Mouse (Mus musculus) G1E (cell line): ENCODE measurements around the gene Unc119. TPM values are rescaled to one million over a fixed set of nuclear protein-coding genes. Genes with fewer than 3 reads are reported as not detected.

ENCODE experiments used
- ATAC-seq: 2 replicates; pipeline ENCODE4 v1.8.0; 2016; ENCODE audit warnings: mild to moderate bottlenecking; ENCODE audit not compliant: insufficient number of reproducible peaks, poor library complexity, low FRiP score, severe bottlenecking; ENCODE audit errors: extremely low read depth
- DNase-seq: peaks from one replicate; pipeline ENCODE4 v3.0.0; 2012; ENCODE audit warnings: low spot score
- H3K27me3 ChIP-seq: 2 replicates; pipeline ENCODE4 v1.6.1; 2012; ENCODE audit warnings: mild to moderate bottlenecking, low read length, inconsistent platforms; ENCODE audit not compliant: insufficient read depth
- H3K36me3 ChIP-seq: replicated peaks from 2 replicates; pipeline ENCODE3; 2012; ENCODE audit warnings: mild to moderate bottlenecking, inconsistent platforms
- H3K4me1 ChIP-seq: 2 replicates; pipeline ENCODE4 v1.6.1; 2012; ENCODE audit warnings: low read depth, low read length, inconsistent platforms, mixed read lengths; ENCODE audit not compliant: insufficient read depth
- H3K4me3 ChIP-seq: 2 replicates; pipeline ENCODE4 v1.5.1; 2012; ENCODE audit warnings: low read depth, mild to moderate bottlenecking, inconsistent platforms, low read length, moderate library complexity, mixed read lengths
- H3K9me3 ChIP-seq: replicated peaks from 2 replicates; pipeline ENCODE4 v1.6.1; 2012; ENCODE audit warnings: inconsistent platforms
- CTCF ChIP-seq: IDR thresholded peaks from 2 replicates; pipeline ENCODE4 v1.5.1; 2012; ENCODE audit warnings: low read depth, low read length, inconsistent platforms, mixed read lengths
- GATA1 ChIP-seq: IDR thresholded peaks from 2 replicates; pipeline ENCODE4 v1.6.1; 2012; ENCODE audit warnings: borderline replicate concordance, low read length, inconsistent platforms, mixed read lengths
- GATA2 ChIP-seq: IDR thresholded peaks from 2 replicates; pipeline ENCODE4 v1.6.1; 2012; ENCODE audit warnings: low read depth, low read length, inconsistent platforms, borderline replicate concordance
- POLR2AphosphoS5 ChIP-seq: IDR thresholded peaks from 2 replicates; pipeline ENCODE4 v1.6.1; 2012; ENCODE audit warnings: low read depth, low read length, inconsistent platforms; ENCODE audit not compliant: insufficient replicate concordance
- TAL1 ChIP-seq: conservative IDR thresholded peaks from 2 replicates; pipeline ENCODE4 v1.6.1; 2012; ENCODE audit warnings: low read depth, low read length, inconsistent platforms, mixed read lengths
- polyA plus RNA-seq: library from polyadenylated mRNA; stranded (reverse); fragments of >175 nt; gene quantifications from 2 replicates; pipeline ENCODE4 v1.2.3, GENCODE M21; 2012
- total RNA-seq, 2 experiments: library from RNA; stranded (forward) in 1 of 2; stranded (reverse) in 1 of 2; fragments of 200-1000 nt in 1 of 2; fragments of >200 nt in 1 of 2; fragmentation: Nextera tagmentation in 1 of 2; gene quantifications; 2 replicates each; pipeline ENCODE4 v1.2.3; 2014 to 2017

The Unc119 gene
- total and polyA plus RNA-seq, 3 experiments: 6.7 to 10.3 (median 8.2) TPM

DNA sequence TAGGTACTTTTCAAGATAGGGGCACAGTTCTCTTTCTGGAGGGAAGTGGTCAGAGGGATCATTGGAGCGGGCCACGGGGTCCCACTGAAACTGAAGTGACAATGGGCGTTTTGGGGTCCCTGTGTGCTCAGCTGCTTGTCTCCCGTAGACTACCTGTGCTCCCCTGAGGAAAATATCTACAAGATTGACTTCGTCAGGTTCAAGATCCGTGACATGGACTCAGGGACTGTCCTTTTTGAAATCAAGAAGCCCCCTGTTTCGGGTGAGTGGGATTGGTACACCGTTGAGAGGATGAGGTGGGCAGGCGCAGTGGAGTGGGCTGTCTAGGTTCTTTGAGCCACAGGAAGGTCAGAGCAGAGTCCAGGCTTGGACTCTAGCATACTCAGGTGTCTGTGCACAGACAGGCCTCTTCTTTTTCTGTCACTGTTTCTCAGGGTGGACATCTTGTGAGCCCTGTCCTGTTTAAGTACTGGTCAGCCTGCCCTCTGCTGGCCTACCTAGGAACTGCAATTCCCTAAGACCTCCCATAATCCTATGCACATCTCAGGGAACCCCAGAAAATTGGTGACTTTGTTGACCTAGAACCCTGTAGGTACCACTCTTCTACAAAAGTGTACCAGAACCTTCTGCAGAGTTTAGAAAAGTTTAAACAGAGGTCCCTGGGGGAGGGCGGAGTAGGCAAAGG, 3.9 kb downstream of the Unc119 start:
- H3K9me3 ChIP-seq: no peaks in the 10 kb centered on the region
- no peak for ATAC-seq
- H3K4me3 ChIP-seq: no peak overlapping the region
- H3K27me3 ChIP-seq: peaks cover 4% of the 10 kb centered on the region
- H3K36me3 ChIP-seq: peaks cover 10% of the 10 kb centered on the region
- TF ChIP-seq TAL1 (no peak), CTCF (peak; percentile 99)
- peaks cover 54% of the 10 kb centered on the region for H3K4me1 ChIP-seq
- DNase-seq: peak; percentile 58

DNA sequence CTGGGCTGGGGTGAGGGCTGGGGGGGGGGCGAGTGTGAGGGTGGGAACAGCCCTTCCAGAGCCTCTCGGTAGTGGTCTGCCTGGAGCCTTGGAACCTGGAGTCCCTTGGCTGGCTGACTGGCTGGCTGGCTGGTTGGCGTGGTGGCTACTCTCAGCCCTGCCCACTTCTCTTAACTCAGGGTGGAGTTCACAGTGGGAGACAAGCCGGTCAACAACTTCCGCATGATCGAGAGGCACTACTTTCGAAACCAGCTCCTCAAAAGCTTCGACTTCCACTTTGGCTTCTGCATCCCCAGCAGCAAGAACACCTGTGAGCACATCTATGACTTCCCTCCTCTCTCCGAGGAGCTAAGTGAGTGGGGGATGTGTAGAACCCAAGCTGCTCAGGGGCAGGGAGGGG, 4.6 kb downstream of the Unc119 start:
- ATAC-seq (no peak), DNase-seq (no peak)
- Histone ChIP-seq H3K4me1 (peaks cover 55% of the 10 kb centered on the region), H3K4me3 (no peak overlapping the region), H3K27me3 (peaks cover 6% of the 10 kb centered on the region), H3K9me3 (no peaks in the 10 kb centered on the region), H3K36me3 (peaks cover 6% of the 10 kb centered on the region)
- TF ChIP-seq GATA1 (no peak), POLR2AphosphoS5 (no peak), CTCF (no peak), GATA2 (no peak), TAL1 (no peak)

DNA sequence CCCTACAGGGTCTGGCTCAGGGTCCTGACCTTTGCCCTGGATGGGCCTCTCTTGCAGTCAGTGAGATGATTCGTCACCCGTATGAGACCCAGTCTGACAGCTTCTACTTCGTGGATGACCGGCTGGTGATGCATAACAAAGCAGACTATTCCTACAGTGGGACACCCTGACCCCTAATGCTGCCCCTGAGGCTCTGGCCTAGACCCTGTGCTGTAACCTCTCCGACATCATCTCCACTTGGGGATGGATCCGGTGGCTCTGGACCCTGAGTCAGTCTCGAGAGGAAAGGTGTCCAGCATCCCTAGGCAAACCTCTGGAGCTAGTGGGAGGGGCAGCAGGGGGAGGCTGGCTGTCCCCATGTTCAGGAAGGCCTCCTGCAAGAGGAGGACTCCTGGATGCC, 5.2 kb downstream of the Unc119 start:
- no peak overlapping the region for H3K4me3 ChIP-seq
- DNase-seq: no peak

DNA sequence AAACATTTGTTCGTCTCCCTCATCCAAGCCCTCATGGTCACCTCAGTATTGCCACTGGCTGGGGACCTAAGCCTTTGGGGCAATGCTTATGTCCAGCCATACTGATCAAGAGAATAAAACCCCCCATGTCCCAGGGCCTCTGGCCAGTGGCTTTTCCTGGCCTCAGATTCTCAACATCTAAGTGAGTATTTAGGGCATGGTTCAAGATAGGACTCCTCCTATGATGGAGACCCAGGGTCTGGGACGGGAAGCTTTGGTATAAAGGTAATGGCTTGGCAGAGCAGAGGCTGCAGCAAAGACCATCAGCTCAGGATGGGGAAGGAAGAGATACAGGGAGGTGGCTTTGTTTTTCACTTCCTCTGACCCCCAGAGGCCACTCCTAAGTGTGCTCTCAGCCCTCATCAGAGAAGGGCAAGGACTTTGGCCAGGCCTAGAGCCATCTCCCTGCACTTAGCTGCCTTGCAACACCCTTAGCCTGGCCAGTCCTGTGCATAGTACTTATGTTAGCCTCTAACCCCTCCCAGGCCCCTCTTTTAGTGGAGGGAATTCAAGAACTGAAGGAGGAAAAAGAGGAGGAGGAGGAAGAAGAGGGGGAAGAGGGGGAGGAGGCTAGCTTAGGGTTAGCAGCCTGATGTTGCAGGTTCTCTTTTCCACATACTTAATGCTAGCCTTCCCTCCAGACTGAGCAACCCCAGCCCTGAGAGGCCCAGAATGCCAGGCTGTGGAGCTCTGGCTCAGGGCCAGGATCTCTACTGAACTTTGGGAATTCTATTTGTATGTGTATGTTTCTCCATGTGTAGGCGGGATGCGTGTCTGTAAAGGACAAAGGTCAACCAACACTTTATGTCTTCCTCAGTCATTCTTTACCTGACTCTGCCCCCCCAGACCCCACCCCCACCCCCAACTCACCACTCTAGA, 6.4 kb downstream of the Unc119 start:
- Histone ChIP-seq H3K36me3 (peaks cover 5% of the 10 kb centered on the region), H3K4me3 (no peak overlapping the region), H3K27me3 (peaks cover 11% of the 10 kb centered on the region), H3K4me1 (peaks cover 45% of the 10 kb centered on the region), H3K9me3 (no peaks in the 10 kb centered on the region)
- TF ChIP-seq GATA1 (no peak), POLR2AphosphoS5 (no peak), CTCF (no peak), GATA2 (no peak), TAL1 (no peak)
- ATAC-seq (no peak), DNase-seq (no peak)

More for the DNA sequence above, 5.2 kb downstream of the Unc119 start:
- Histone ChIP-seq H3K27me3 (peaks cover 8% of the 10 kb centered on the region), H3K4me1 (peaks cover 55% of the 10 kb centered on the region), H3K9me3 (no peaks in the 10 kb centered on the region), H3K36me3 (peaks cover 5% of the 10 kb centered on the region)
- TF ChIP-seq GATA1 (no peak), POLR2AphosphoS5 (no peak), GATA2 (no peak), TAL1 (no peak), CTCF (no peak)
- ATAC-seq: no peak

DNA sequence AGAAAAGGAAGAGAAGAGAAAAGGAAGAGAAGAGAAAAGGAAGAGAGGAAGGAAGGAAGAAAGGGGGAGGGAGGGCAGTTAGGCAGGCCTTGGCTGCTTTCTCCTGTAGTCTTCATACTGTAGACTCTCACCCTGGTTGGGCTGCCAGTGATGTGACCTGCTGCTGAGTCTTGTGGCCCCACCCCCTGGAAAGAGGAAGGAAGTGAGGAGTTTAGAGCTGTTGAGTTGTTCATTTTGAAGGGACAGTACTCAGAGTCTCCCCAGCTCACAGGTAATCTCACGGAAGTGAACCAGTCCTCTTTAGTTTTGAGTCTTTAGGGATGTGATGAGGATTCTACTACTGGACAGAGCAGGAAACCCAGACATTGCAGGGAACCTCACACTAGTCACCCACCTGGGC, 9.8 kb downstream of the Unc119 start:
- TF ChIP-seq CTCF (no peak), GATA2 (no peak), POLR2AphosphoS5 (no peak), GATA1 (no peak)
- H3K4me1 ChIP-seq: peaks cover 16% of the 10 kb centered on the region
- no peak for DNase-seq
- no peak overlapping the region for H3K4me3 ChIP-seq
- H3K27me3 ChIP-seq: peaks cover 28% of the 10 kb centered on the region
- peak; percentile 15; the same call in 1 of the 2 replicates for ATAC-seq
- H3K9me3 ChIP-seq: no peaks in the 10 kb centered on the region
- peaks cover 5% of the 10 kb centered on the region for H3K36me3 ChIP-seq

DNA sequence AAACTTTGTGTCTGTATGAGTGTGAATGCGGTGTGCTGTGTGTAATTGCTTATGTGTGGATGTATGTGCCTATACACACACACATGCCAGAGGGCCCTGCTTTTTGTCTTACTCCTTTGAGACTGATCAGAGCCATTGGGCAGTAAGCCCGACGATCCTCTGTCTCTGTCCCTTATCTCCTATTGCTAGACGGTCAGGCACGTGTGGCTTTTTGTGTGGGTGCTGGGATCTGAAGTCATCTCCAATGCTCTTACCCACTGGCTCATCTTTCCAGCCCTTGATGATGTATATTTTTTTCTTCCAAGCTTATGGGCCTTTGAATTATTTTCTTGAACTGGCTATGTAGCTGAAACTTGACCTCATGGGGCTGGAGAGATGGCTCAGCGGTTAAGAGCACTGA, 11.6 kb downstream of the Unc119 start:
- ATAC-seq: no peak
- H3K9me3 ChIP-seq: no peaks in the 10 kb centered on the region
- H3K4me3 ChIP-seq: no peak overlapping the region
- no peak for DNase-seq
- H3K27me3 ChIP-seq: peaks cover 28% of the 10 kb centered on the region
- TF ChIP-seq POLR2AphosphoS5 (no peak), GATA2 (no peak), CTCF (no peak), GATA1 (no peak), TAL1 (no peak)
- H3K4me1 ChIP-seq: peaks cover 26% of the 10 kb centered on the region
- H3K36me3 ChIP-seq: no peaks in the 10 kb centered on the region
